Mouse (Mus musculus): Measurements from ENCODE around the gene Ampd2.

GRCm38 (mm10) chr3:108105281-108105680 lies 18.8 kb upstream of the Ampd2 start:
- TF ChIP-seq CTCF (IDR thresholded peaks at IDR 0.05; ENCODE audit: borderline replicate concordance, insufficient read depth, low read depth, low read length) (no peak), POLR2A (IDR thresholded peaks at IDR 0.05; ENCODE audit: borderline replicate concordance, insufficient read depth, low read length) (no peak)

Measured in cerebellum, adult 2 months (tissue).